Mouse (Mus musculus) cerebral cortex, adult 2 months (tissue): ENCODE results near the gene Dynll1.

Source experiments
- WGBS: fragments of 180-500 bp; shearing (Covaris S2); methylation state at CpG from one replicate; pipeline ENCODE4 v1.1.7; 2018; 5-methylcytosine and 5-hydroxymethylcytosine counted together

Gene Dynll1

DNA sequence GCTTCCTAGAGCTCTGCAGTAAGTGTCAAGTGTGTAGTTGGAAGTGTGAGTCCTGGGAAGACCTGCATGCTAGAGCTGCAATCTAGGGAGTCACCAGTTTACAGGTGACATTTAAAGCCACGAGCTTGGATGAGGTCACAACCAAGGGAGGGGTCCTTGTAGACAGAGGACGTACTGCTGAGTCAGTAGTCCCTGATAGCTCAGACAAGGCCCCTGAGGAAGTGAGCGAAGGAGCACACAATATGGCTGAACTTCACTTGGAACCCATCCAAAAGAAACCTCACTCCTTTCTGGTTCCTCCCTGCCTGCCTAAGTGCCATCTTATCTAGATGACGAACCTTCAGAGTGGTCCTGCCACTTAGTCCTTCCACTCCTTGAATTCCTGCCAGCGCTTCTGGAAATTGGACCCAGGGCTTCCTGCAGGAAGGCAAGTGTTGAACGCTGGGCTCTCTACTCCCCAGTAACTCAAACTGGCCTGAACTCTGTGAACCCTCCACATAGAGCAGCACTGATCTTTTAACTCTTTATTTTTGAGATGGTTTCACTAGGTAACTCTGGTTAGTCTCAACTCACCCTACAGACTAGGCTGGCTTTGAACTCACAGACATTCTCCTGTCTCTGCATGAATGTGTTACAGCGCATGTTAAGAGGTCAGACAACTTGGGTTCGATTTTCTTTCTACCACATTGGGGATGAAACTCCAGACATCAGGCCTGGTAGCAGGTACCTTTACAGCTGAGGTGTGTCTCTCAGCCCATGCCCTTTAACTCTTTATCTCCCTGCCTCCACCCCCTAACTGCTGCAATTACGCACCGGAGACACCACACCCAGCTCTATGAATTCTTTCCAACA is 12.2 kb upstream of the Dynll1 start:
- 74% methylated on average over 10 of the region's 10 CpGs for WGBS

DNA sequence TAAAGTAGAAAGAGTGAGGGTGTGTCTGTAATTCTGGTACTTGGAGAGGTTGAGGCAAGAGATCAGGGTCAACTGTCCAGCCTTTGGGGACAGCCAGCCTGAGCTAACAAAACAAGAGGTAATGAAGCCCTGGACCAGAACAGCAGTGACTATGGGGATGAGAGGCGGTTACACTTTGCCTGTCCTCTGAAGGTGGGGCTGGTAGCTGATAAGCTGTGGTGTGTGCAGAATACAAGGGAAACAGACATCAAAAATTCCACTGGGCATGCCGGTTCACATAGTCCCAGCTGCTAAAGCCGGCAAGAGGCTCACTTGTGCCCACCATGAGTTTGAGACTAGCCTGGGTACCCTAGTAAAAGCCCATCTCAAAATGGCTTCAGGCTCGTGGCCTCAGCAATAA is 11.6 kb upstream of the Dynll1 start:
- 90% methylated on average over 4 of the region's 4 CpGs for WGBS

DNA sequence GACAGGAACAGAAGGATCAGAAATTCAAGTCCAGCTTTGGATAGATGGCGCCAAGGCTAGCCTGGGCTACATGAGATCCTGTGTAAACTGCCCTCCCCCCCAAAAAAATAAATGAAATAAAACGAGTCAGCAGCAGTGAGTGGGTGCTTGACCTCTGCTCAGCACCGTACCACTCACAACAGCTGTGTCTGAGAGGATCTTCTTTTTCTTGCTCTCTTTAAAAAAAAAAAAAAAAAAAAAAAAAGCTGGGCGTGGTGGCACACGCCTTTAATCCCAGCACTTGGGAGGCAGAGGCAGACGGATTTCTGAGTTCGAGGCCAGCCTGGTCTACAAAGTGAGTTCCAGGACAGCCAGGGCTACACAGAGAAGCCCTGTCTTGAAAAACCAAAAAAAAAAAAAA is 1.4 kb upstream of the Dynll1 start:
- 82% methylated on average over 4 of the region's 7 CpGs for WGBS

DNA sequence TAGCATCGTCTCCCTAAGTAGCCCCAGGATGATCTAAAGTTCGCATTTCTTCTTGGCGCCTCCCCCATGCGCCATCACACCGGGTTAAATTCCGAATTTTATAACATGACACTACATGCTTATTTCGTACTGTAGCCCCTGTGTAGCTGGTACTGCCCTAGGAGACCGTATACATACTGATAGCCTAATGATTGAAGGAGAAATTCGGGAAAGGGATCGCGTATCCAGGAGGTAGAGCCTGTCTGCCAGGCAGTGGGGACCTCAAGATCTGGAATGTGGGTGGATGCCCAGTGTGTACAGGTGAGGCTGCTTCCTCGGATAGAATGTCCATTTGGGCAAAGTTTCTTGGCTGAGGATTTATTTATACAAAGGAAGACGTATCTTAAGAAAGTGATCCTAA is 816 bp upstream of the Dynll1 start:
- 20% methylated on average over 13 of the region's 13 CpGs for WGBS

DNA sequence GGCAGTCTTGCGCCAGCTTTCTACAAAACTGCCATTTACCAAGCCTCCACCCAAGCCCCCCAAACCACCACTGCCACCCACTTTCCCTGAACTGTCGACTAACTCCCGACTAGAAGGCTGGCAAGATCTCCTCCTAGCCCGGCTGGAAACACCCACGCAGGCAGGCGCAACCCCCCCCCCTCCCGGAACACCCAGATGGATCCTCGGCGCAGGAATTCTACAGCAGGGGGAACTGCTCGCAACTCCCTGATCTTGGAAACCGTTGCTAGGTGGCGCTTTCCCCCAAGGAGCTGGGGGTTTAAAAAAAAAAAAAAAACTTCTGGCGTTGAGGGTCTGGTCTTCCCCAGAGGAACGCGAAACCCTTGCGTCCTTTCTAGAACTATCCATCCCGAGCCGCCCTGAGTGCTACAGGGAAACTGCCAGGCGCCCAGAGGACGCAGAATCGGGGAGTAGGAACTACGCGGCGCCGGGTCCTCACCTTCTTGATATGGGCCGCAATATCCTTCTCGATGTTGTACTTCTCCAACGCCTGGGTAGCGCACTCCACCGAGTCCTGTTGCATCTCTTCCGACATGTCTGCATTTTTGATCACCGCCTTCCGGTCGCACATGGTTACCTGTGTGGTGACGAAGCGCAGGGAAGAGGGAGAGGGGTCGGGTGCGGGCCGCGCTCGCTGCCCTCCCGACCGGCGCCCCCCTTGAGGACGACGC is 609 bp downstream of the Dynll1 start:
- under 1% methylated on average over 46 of the region's 46 CpGs for WGBS

DNA sequence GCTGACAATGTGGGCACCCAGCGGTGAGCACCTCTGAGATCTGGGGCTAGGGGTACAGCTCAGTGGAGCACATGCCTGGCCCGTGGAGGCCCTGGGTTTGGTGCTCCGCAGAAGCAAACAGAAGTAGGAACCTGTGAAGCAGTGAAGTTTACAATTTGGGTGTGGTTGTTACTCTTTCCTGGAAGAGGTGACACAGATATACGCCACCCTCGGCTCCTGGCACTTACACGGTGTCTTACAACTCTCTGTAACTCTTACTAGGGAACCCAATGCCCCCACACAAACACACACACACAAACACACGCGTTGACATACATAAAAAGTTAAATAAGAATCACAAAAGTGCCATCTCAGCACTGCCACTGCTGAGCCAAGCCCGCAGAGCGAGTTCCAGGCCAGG is 4.5 kb downstream of the Dynll1 start:
- WGBS: 55% methylated on average over 10 of the region's 10 CpGs

GRCm38 (mm10) chr5:115294173-115294572 is 6.6 kb downstream of the Dynll1 start:
- 88% methylated on average over 8 of the region's 8 CpGs for WGBS

DNA sequence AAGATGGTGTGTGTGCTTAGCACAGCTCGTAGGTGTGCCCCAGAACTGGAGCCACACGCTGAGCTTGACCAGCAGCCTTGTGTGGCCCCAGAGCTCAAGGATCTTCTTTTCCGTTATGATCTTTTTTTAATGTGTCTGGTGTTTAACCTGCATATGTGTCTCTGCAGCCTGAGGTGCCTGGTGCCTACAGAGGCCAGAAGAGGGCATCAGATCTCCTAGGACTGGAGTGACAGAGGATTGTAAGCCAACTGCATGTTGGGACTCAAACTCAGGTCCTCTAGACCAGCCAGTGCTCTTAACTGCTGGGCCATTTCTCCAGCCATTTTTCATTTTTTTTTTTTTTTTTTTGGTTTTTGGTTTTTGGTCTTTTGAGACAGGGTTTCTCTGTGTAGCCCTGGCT is 16.1 kb downstream of the Dynll1 start:
- WGBS: 88% methylated on average over 3 of the region's 3 CpGs

DNA sequence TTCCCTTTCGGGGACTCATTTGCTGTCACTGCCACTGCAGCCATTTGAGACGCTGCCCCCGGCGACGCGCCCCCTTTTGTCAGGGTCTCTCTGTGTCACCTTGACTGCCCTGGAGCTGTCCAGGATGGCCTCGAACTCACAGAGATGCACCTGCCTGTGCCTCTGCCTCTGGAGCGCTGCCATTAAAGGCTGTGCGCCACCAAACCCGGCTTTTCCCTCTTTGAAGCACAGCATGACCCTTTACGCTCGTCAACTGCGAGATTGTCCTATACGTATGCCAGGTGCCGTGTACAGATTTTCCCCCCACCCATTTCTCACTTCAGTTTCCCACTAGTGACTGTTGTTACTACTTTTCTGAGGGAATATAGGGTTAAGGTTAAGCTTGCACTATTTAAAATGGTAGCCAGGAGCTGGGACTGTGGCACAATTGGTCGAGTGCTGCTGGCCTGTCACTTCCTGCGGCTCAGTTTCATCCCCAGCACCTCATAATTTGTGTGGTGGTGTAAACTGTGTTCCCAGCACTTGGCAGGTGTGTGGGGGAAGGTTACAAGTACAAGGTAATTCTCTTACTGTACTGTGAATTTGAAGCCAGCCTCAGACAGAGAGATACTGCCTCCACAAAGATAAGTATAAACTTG is 20.6 kb downstream of the Dynll1 start:
- 3% methylated on average over 17 of the region's 17 CpGs for WGBS

GRCm38 (mm10) chr5:115279226-115280049 is 21.4 kb downstream of the Dynll1 start, which contains the start of gene Coq5:
TSS of gene Coq5 (plus strand) at chr5:115279666.
- 2% methylated on average over 45 of the region's 45 CpGs for WGBS

- WGBS: 50% methylated on average over 2 of the region's 2 CpGs
These were observed 22.0 kb downstream of the Dynll1 start for GRCm38 (mm10) chr5:115278785-115279184.

- WGBS: 69% methylated on average over 1 of the region's 1 CpGs
These were observed 22.7 kb downstream of the Dynll1 start for GRCm38 (mm10) chr5:115278053-115278452.

- WGBS: 41% methylated on average over 14 of the region's 14 CpGs
These were observed 24.8 kb downstream of the Dynll1 start for GRCm38 (mm10) chr5:115275998-115276397.

DNA sequence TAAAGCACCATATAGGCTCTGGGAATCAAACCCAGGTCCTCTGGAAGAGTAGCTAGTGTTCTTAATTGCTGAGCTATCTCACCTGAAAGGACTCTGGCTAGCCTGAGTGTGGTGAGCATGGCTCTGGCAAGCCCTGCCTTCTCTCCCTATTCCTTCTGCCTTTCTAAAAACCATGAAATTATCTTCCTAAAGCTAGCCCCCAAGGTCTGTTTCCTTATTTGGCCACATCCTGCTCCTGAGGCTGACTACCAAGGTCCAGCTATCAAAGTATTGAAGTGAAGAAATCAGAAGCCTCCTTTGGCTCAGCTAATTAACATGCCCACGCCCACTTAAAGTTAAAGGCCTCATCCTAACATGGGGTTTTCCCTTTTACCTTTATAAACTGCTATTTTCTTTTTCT is 26.0 kb downstream of the Dynll1 start:
- WGBS: 97% methylated on average over 1 of the region's 1 CpGs

GRCm38 (mm10) chr5:115274353-115274752 is 26.4 kb downstream of the Dynll1 start:
- 34% methylated on average over 1 of the region's 1 CpGs for WGBS

DNA sequence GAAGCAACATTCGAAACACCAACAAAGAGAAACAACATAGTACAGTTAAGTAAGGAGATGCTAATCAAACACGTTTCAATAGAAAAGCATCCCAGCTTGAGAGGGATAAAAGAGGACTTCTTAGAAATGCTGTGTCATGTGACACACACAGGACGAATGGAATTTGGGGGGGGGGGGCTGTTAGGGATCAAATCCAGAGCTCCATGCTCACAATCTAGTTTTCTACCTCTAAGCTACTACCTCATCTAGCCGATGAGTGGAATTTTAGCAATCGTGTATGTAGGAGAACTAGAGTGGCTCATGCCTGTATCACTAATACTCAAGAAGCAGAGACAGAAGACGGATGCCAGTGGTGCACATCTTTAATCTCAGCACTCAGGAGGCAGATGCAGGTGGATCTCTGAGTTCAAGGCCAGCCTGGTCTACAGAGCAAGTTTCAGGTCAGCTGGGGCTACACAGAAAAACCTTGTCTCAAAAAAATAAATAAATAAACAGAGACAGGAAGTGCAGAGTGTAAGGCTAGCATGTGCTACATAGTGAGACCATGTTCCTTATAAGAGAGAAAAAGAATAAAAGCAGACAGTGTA is 27.2 kb downstream of the Dynll1 start:
- 54% methylated on average over 6 of the region's 6 CpGs for WGBS

DNA sequence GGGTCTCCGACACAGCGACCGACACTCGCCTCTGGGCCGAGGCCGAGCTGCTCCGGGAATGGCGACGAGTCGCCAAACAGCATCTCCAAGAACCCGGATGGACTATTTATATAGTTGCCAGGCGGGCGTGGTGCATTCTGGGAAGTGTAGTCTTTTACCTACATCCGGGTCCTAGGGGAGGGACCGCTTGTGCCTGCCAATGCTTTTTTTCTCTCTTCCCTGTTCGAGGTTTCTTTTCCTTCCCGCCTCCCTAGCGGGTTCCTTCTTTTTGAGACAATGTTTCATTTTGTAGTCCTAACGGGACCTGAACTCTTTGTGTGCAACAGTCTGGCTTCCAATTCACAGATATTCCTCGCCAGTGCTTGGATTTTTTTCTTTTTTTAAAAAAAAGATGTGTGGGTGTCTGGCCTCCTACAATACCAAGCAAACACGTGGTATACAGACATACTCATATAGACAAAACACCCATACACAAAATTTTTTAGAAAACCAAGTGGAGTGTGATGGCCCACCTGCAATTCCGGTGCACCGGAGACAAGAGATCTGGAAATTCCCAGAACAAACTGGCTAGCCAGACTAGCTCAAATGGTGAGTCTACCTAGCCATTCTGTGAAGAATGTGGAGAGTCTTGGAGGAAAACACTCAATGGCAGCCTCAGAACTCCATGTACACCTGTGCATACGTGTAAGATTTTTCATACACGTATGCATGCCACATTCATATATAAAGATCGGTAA is 27.8 kb downstream of the Dynll1 start, which contains the start of gene Rnf10:
TSS of gene Rnf10 (minus strand) at position 87 of the 737 bp plus-strand sequence.
- 7% methylated on average over 26 of the region's 26 CpGs for WGBS

DNA sequence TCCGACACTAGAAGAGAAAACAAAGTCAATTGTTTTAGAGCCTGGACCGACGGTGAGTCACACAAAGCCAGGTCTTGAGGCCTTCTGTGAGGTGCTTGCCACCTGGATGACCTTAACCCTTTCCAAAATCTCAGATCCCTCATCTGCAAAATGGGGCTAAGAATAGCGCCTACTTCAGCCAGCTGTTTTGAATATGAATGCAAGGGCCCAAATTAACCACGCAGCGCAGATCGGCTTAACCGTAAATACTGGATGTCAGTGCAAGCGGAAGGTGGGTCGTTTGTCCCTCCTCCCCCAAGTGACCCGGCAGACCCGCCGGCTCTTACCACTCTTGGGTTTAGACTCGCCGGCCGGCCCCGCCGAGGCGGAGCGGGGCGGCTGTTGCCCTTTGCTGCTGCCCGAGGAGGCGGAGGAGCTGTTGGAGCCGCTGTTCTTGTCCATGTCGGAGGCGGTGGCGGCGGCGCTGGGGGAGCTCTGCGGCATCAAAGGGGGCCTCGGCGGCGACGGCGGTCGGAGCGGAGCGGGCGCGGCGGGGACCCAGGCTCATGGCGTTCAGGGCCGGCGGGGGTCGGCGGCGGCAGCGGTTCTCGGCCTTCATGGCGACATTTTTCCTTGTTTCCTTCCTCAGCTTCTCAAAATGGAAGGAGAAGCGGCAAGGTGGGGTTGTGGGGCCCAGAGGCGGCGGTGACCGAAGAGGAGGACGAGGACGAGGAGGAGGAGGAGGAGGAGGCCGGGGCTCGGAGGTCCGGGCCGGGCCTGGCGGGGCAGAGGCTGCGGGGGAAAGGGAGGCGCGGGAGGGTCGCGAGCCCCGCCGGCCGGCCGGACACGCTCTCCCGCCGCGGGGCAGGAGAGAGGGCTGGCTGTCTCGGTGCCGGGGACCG is 28.6 kb downstream of the Dynll1 start:
- WGBS: 1% methylated on average over 76 of the region's 77 CpGs

DNA sequence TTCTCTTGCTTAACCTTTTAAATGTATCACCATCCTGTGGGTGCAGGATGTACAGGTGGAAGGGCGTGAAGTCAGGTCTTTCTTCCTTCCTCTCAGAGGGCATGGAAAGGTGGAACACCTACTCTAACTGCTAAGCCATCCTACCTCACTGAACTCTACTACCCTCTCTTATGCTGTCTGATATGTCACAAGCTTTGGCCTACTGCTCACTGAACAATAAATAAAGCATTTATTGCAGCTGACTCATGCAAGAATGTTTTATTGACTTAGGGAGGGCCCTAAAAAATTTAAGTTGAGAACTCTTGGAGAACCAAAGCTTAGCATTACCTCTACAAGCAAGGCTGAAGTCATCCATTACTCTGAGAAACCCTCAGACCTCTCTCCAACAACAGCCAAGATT is 30.8 kb downstream of the Dynll1 start:
- WGBS: 81% methylated on average over 1 of the region's 1 CpGs
